Mouse (Mus musculus) CH12.LX (cell line): ENCODE measurements at regions not wholly inside any gene's neighbourhood (a gene's known extent, or its start where the extent isn't known, plus 50 kb on each side); places are given as distances from the start of the nearest gene placed in this dataset.

Experiments used
- CTCF ChIP-seq, 2 experiments: IDR thresholded peaks in 1 of 2; conservative IDR thresholded peaks in 1 of 2; 2 replicates each; pipeline ENCODE4 v1.5.1; 2011 to 2012; ENCODE audit warnings: low read depth in 2 of 2, low read length in 2 of 2, improper control_type of control experiment in 1 of 2, inconsistent platforms in 1 of 2, mild to moderate bottlenecking in 1 of 2, moderate library complexity in 1 of 2
- POLR2A ChIP-seq: IDR thresholded peaks from 2 replicates; pipeline ENCODE4 v1.6.1; 2011; ENCODE audit warnings: low read depth, mild to moderate bottlenecking, improper control_type of control experiment, low read length
- USF1 ChIP-seq: IDR thresholded peaks from 2 replicates; pipeline ENCODE4 v1.6.1; 2014; ENCODE audit warnings: low read depth, mild to moderate bottlenecking, inconsistent platforms, low read length, improper control_type of control experiment
- ZKSCAN1 ChIP-seq: IDR thresholded peaks from 2 replicates; pipeline ENCODE4 v1.6.1; 2012; ENCODE audit warnings: low read depth, inconsistent platforms, low read length, improper control_type of control experiment, borderline replicate concordance

- TF ChIP-seq ZKSCAN1 (no peak), POLR2A (no peak), CTCF (conservative IDR thresholded peaks at IDR 0.05 in 1 of 2, IDR thresholded peaks at IDR 0.05 in 1 of 2; ENCODE audit: low read depth in 2 of 2, low read length in 2 of 2) (no peak), USF1 (no peak)
Measured at GRCm38 (mm10) chr8:53788202-53788601, 149.3 kb upstream of the Neil3 start.
